Mouse (Mus musculus) c-Kit-negative CD71-positive TER-119-positive erythroid progenitor cells, embryonic 14.5 days (primary cell): ENCODE measurements around the gene Inca1.

Source experiments
- DNase-seq: peaks from one replicate; pipeline ENCODE4 v3.0.0-alpha.2; 2013; ENCODE audit warnings: low read depth, low spot score

Gene Inca1

DNA sequence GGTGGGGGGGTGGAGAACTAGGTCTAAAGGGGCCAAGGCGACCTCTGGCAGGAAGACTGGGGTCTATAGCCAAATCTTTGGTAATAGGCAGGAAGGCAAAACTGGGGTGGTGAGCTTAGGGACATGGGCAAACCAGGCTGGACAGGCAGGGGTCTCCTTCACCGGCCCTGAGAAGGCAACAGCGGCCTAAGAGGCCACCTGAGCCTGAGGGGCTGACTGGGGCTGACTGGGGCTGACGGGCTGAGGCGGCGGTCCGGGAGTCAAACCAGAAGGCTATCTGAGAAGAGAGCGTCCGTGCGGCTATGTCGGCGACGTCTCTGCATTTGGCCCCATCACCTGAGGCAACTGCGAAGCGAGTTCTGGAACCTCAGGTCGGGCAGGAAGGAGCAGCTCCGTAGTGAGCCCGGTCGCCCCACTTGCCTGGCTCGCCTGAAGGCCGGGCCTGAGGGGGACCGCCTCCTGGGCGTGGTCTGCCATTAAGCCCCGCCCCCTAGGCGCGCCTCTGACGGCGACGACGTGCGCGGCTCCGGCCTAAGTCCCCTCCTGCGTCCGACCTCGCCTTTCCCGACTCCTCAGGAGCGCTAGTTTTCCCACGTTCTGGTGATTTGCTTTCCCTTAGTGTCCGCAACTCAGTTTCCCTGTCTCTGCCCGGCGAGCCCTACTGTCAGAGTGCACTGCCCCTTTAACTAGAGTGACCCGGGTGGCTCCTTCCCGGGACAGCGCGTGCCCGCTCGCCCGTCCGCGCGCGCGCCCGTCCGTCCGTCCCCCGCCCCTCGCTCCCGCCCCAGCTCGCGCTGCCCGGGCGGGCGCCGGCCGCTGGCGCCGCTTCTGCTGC, at the start of gene Inca1, which contains the start of gene Kif1c:
Gene Inca1 (minus strand): TSS at position 434 of the 835 bp plus-strand sequence.
Gene Kif1c (plus strand): TSS at position 827 of the 835 bp plus-strand sequence.
- DNase-seq: peak; percentile 84

DNA sequence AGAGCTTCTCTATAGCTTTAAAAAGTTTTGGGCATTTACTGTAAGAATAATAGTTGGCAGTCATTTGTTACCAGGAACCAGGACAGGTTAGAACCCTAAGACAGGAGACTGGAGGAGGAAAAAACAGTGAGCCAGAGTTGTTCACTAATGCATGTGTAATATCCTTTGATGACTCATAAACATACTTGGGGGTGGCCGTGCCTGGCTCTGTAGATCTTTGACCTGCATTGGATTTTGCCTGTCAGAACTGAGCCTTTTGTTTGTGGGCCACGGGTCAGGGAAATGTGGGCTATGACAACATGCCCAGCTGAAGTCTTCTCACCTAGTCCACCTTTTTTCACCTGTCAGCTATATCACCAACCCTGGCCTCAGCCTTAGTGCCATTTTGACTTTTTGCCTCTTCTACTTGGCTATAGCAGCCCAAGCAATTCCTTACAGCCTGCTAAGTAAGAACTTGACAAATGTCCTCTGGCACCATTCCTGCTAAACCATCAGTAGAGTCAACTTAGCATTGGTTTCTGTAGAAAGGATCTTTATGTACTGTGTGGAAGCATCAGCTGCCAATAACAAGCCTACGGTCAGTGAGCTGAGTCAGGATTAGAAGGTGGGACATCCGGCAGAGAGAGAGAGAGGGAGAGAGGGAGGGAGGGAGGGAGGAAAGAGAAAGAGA, 48.1 kb upstream of the Inca1 start:
- DNase-seq: no peak

- no peak for DNase-seq
These were observed 45.7 kb upstream of the Inca1 start for GRCm38 (mm10) chr11:70745636-70746035.

GRCm38 (mm10) chr11:70742581-70743459, 42.9 kb upstream of the Inca1 start:
- no peak for DNase-seq

- no peak for DNase-seq
These were observed 42.2 kb upstream of the Inca1 start for GRCm38 (mm10) chr11:70742117-70742516.

- no peak for DNase-seq
These were observed 41.6 kb upstream of the Inca1 start for GRCm38 (mm10) chr11:70741603-70742002.

GRCm38 (mm10) chr11:70737749-70738148, 37.8 kb upstream of the Inca1 start:
- DNase-seq: no peak

DNA sequence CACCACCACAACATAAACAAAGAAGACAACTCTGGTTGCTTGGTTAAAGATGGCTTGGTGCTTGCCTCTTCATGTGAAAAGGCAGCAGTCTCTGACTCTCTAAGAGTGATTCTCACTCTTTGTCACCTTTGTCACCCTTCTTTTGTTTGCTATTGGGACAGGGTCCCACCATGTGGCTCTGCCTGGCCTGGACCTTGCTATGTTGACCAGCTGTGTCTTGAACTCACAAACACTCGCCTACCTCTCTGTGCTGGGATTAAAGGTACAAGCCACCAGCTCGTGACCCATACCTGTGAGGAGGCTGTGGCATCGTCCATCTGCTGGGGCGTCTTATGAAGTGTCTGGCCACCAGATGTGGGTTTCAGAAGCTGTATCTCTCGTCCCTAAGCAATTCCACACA, 33.3 kb upstream of the Inca1 start:
- no peak for DNase-seq

DNA sequence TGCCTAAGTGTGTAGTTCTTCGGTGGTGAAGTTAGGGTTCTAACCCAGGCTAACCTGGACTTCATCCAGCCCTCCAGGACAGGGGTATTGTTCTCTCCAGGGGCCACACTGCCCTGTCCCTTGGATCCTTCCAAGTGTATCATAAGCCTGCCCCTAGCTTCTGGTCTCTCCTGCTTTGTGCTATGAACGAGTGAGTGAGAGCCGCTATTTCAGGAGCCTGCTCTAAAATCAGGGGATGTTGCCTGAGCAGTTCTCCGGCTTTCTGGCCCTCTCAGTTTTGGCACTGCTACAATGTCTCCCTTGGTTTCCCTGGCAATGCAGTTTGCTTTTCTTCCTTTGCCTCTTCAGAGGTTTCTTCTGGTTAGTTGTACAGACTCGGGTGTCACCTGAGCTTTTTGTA, 31.2 kb upstream of the Inca1 start:
- DNase-seq: no peak

DNA sequence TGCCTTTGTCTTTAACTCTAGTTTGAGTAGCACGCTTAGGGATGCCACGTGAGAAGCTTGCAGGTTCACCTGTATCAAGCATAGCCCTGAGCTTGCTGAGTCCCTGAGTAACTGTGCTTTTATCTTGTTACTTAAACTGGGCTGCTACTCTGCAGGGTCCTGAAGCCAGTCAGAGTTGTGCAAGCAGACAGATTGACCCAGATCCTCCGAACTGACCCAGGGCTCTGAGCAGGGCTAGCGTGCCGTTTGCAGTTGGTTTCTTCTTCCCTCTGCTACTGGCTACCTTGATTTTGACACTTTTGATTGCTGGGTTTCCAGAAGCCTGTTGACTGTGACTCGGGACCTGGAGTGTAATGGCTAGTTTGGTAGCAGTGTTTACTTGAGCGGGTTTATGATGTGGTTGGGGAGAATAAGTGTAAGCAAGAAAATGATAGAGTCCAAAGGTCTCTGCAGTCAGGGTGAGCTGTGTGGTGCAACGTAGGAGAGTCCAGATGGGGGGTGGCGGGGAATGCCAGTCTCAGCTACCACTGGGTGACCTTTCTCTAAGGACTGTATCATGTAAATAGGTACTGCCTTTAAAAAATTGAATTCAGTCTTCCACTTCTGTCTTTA, 30.6 kb upstream of the Inca1 start:
- DNase-seq: no peak

DNA sequence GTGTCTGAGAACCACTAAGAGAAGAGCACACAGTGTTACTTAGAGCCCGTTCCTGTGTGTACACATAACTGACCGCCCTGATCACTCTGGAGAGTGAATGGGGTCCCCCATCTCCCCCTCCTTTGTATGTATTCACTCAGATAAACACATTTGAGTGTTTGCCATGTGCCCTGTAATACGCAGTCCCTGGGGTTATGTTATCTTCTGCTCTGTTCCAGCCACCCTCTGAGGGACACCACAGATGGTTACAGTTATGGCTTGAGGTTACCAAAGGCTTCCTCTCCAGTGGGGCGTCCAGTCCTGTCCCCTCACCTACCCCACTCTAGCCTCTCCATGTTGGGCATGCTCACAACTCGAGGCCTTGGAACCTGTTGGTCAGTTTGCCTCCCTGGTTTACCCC, 27.4 kb upstream of the Inca1 start:
- no peak for DNase-seq

DNA sequence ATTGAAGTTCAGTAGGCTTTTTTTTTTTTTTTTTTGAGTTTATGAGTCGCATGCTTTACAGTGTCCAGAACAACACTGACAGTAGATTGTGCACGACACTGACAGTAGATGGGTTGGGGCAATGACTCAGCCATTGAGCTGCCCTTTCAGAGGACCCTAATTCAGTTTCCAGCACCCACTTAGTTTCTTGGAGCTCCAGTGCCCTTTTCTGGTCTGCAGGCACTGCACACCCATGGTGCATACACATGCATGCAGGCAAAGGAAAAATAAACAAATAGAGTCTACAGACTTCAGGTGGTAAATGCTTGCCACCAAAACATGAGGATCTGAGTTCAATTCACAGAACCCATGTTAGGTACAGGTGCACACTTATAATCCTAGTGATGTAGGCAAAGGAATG, 26.6 kb upstream of the Inca1 start:
- DNase-seq: no peak

- DNase-seq: no peak
These were observed 24.8 kb upstream of the Inca1 start for GRCm38 (mm10) chr11:70724706-70725105.

GRCm38 (mm10) chr11:70721072-70721471, 21.1 kb upstream of the Inca1 start:
- DNase-seq: no peak

DNA sequence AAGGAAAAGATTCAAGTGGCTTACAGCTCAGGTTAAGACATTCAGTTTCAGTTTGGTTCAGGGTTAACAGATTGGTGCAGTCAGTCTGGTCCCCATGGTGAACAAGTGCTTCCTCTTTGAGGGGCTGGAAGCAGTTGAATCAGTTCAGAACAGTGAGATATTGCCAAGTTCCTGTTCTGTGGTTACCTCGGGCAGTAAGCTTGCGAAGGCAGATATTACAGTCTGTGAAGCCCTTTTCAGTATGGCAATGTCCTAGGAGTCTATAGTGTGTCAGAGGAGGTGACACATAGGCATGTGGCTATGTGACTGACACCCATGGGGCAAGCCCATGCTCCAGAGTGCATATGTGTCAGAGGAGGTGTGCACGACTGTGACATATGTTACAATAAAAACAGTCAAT, 20.6 kb upstream of the Inca1 start:
- DNase-seq: no peak

- no peak for DNase-seq
These were observed 18.5 kb upstream of the Inca1 start for GRCm38 (mm10) chr11:70718481-70718880.

DNA sequence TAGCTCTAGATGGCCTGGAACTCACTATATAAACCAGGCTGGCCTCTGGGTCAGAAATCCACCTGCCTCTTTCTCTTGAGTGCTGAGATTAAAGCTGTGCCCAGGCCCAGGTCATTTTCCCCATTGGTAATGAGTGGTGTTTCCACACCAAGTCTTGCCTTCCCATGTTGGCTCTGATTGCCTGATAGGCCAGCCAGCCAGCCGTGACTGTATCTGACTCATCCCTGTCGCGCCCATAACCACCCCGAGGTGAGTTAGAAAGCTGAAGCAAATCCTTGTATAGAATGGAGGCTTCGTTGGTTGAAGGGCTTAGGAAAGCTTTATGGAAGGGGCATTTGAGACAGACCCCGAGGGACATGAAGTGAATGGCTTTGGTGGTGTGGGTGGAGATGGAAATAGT, 15.9 kb upstream of the Inca1 start:
- no peak for DNase-seq

DNA sequence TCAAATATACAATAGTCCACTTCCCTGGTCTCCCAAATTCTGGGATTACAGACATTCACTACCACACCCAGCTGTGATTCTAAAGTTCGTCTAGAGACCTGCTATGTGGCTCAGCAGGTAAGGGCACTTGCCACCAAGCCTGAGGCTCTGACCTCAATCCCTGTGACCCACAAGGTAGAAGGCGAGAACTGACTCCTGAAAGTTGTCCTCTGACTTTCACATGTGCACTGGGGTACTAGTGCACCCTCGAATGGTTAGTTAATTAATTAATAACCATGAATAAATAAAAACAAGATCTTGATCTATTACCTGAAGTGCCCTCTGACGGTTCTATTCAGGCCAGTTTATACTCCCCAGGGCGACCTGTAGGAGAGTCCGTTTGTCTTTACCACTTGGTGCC, 13.3 kb upstream of the Inca1 start:
- no peak for DNase-seq

GRCm38 (mm10) chr11:70711026-70711425, 11.1 kb upstream of the Inca1 start:
- DNase-seq: no peak

- DNase-seq: no peak
These were observed 6.2 kb upstream of the Inca1 start for GRCm38 (mm10) chr11:70706127-70706526.

- DNase-seq: no peak
These were observed 2.8 kb upstream of the Inca1 start for GRCm38 (mm10) chr11:70702781-70703180.
